Mouse (Mus musculus) induced T-regulatory cell, adult 2 months (primary cell): ENCODE results near the gene Trdmt1.

Experiments
- DNase-seq: peaks from one replicate; pipeline ENCODE4 v3.0.0-alpha.2; 2012; ENCODE audit warnings: low read depth

Gene Trdmt1

DNA sequence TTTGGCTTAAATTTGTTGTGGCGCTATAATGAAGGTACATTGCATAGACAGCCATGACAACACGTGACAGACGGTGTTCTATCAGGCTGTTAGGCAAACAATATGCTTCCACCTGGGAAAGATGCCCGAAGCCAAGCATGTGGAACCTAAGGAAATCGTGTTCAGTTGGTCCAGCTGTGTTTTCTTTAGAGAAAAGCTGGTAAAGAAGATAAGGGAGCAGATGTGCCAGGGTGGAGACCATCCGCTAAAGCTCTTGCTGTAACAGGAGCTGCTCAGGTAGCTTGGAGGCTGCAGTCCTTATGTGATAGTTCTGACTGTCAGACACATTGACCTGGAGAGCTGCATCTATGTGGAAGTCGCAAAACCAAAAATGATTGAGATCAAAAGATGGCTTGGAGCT is 45.3 kb downstream of the Trdmt1 start:
- no peak for DNase-seq

DNA sequence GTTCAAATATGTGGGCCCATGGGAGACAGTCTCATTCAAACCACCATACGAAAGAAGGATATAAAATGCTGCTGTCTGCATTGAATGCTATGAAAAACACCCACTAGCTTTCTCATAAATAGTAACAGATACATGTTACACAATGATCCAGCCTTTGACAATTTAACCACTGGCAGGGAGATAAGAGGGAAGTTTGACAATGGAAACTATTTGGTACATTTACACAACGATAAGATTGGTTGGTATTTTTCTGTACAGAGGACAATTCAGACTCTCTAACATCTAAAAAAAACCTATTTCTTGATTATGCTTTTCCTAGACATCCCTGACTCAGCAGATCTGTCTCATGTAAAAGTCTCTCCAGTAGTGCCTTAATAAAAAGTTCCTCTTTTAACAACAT is 48.4 kb downstream of the Trdmt1 start:
- DNase-seq: no peak

DNA sequence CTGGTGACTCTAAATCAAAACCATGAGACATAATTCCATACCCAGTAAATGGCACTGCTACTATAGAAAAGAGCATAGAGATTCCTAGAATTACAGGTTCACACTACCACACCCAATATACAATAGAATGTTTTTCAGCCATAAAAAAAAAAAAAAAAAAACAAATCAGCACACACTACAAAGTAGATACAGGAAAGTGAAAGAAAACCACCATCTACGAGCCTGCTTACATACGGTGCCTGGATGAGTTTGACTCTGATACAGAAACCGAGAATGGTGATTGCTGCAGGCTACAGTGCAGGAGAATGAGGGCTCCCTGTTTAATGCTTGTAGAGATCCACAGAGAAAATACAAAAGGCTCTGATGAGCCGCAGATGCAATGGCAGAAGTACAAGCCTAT is 51.5 kb downstream of the Trdmt1 start:
- peak; percentile 70 for DNase-seq

DNA sequence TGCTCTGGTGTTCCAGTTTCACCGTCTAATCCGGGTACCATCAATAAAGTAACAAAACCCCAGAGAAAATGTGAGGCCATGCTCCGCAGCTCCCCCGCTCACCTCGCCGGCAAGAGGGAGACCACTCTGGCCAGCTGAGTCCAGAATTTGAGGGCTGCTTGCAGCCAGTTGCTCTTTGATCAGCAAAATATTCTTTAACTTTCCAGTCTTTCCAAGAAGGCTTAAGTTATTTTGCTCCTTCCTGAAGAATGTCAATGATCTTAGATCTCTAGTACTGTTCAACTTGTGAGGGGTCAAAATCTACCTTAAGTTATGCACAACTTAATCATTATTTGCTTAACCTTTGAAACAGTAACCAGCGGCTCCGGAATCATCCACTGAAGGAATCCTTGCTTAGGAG is 52.7 kb downstream of the Trdmt1 start, which contains the start of gene Cubn:
Cubn (minus strand) TSS at position 80 of the 400 bp plus-strand sequence.
- DNase-seq: no peak

DNA sequence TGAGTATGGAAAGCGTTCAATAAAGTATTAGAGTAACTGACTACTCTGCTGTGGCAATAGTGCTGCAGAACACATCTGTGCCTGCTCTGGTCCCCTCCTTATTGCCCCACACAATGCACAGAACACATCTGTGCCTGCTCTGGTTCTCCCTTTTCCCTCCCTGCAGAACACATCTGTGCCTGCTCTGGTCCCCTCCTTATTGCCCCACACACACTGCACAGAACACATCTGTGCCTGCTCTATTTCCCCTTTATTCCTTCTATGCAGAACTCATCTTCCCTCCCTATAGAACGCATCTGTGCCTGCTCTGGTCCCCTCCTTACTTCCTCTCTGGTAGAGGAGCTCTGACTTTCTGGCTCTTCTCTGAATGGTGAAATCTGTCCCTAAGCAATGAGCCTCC is 54.0 kb downstream of the Trdmt1 start:
- no peak for DNase-seq

DNA sequence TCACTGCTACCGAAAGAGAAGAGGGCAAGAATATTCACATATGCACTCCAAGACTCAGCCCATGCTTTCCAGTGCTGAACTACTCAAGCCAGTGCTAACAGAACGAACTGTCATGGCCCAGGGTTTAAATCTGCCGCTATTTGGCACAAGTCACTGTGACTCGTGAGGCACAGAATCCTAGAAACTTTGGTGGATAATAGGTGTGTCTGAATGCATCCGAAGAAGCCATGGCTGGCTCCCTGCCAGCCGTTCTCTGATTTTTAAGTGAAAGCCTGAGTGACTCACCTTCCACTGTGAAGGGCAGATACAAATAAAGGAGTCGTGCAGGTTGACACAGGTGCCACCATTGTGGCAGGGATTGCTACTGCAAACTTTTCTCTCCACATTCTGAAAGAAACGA is 58.0 kb downstream of the Trdmt1 start:
- DNase-seq: no peak

DNA sequence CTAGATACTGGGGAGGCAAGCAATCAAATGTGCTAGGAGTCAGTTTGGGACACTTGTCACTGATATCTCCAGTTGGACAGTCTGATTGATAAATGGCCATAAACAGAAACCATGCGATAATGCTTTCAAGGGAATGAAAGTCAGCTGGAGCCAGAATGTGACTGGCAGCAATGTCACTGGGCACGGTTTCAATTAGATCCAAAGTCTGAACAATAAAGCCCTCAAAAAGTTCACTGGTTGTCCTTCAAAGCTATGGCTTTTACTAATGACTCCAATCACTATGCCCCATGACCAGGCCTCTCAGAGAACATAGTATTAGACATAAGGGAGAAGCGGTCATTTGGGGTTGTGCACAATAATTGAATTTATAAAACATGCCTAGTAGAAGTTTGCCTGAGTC is 59.9 kb downstream of the Trdmt1 start:
- no peak for DNase-seq

DNA sequence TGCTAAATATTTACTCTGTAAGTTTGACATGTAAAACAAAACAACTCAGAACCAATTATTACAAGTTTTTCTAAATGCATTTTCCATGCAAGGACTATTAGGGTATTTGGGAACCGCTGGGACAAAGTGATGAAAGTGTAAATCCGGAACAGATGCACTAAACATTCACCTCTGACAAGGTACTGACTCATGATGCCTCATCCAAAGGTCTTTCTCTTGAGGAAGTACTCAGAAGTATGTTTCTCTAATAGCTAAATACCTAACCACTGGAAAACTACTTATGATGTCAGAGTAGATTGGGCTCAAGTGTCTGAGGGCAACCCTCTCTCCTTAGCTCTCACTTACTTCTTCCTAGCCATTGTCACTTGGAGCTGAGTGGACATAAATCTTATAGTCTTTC is 63.7 kb downstream of the Trdmt1 start:
- no peak for DNase-seq

DNA sequence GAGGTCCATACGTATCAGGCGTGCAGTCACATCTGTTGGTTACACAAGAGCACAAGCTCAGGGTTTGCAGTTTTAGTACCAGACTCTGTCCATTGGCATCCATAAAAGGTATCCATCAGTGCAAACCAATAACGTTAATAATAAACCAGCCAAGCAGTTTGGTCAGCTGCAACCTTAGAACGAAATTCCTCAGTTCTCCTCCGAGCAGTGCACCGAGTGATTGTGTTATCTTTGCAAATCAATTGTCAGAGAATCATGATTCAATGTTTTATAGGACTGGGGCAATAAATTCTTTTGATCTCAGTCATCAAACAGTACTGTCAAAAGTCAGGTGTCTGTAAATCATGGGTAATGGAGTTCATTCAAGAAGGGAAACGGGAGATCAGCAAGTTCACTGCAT is 65.3 kb downstream of the Trdmt1 start:
- no peak for DNase-seq

DNA sequence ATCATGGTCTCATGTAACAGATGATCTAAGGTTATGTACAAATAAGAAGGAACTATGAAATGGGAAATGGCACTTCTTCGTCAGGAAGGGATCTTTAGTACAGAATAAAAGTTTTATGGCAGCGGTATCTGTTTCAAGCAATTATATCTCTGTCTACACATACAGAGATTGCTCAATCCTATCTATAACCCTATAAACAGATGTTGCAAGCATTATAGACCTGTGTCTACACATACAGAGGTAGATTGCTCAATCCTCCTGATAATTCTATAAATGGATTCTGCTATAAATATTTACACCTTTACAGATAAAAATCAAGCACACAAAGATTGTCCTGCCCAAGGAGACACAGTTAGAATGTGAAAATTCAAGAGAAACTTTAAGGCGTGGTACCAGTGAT is 74.4 kb downstream of the Trdmt1 start:
- no peak for DNase-seq

DNA sequence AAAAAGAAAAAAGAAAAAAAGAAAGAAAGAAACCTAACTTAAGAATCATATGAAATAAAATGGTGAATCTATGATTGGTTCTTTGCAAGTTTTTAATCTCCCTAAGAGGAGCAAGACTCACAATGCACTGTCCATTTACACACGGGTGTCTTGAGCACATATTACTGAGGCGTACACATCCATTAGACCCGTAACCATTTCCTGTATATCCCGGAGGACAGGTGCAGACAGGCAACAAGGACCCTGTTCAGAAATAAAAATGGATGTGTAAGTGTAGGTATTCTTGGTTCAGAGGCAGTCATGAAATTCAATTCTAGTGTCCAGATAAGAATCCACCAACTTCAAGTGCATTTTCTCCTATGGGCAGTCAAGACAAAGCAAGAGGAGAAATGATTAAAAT is 74.8 kb downstream of the Trdmt1 start:
- DNase-seq: no peak

DNA sequence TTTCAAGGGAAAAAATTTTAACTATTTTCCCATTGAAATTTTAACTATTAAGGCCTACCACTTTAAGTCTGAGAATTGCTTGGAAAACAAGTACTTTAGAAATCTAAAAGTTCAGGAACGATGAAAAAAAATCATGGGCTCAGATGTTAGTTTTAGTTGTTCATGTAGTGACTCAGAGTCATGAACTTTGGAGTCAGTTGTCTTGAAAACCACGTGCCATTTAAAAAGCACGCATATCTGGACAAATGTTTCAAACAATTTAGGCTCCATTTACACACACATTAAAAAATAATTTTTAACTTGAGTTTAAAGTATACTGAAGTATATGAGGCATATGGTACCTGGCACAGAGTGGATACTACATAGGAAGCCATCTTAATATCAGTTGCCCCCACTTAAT is 77.8 kb downstream of the Trdmt1 start:
- no peak for DNase-seq
